Mouse (Mus musculus) kidney, embryonic 14.5 days (tissue): ENCODE results near the gene Itga11. TPM values are rescaled to one million over a fixed set of nuclear protein-coding genes. Genes with fewer than 3 reads are reported as not detected.

Experiments used
- ATAC-seq: fragments of 200-750 bp; cut with Nextera tagmentation; 2 replicates; pipeline ENCODE4 v1.8.0; 2017; ENCODE audit warnings: moderate number of reproducible peaks, mild to moderate bottlenecking, moderate TSS enrichment, moderate library complexity; ENCODE audit not compliant: low FRiP score, low TSS enrichment
- H3K27ac ChIP-seq: fragments of 300-500 bp; sonication (generic); 2 replicates; pipeline ENCODE4 v1.5.1; 2014; ENCODE audit warnings: low read depth, mild to moderate bottlenecking, low read length, moderate library complexity, mixed read lengths
- H3K27me3 ChIP-seq: fragments of 300-500 bp; sonication (generic); 2 replicates; pipeline ENCODE4 v1.6.1; 2014; ENCODE audit warnings: mild to moderate bottlenecking, low read length; ENCODE audit not compliant: control insufficient read depth, insufficient read depth
- H3K36me3 ChIP-seq: fragments of 300-500 bp; sonication (generic); 2 replicates; pipeline ENCODE4 v1.6.1; 2014; ENCODE audit warnings: low read length, mixed read lengths; ENCODE audit not compliant: control insufficient read depth, insufficient read depth
- H3K4me1 ChIP-seq: fragments of 300-500 bp; sonication (generic); 2 replicates; pipeline ENCODE4 v1.6.1; 2014; ENCODE audit warnings: low read length, mixed read lengths; ENCODE audit not compliant: control insufficient read depth, insufficient read depth
- H3K4me2 ChIP-seq: fragments of 300-500 bp; sonication (generic); replicated peaks from 2 replicates; pipeline ENCODE4 v1.6.1; 2014; ENCODE audit warnings: low read depth, mild to moderate bottlenecking, low read length
- H3K4me3 ChIP-seq: fragments of 300-500 bp; sonication (generic); 2 replicates; pipeline ENCODE4 v1.5.1; 2014; ENCODE audit warnings: mild to moderate bottlenecking, low read length
- H3K9ac ChIP-seq: fragments of 300-500 bp; sonication (generic); 2 replicates; pipeline ENCODE4 v1.6.1; 2014; ENCODE audit warnings: low read depth, mild to moderate bottlenecking, low read length, moderate library complexity
- H3K9me3 ChIP-seq: fragments of 300-500 bp; sonication (generic); 2 replicates; pipeline ENCODE4 v1.6.1; 2016; ENCODE audit warnings: low read length; ENCODE audit not compliant: control insufficient read depth
- WGBS: fragments of 180-500 bp; shearing (Covaris S2); extraction: QIAGEN DNeasy Blood & Tissue Kit; methylation state at CpG from one replicate; pipeline ENCODE4 v1.1.7; 2014; 5-methylcytosine and 5-hydroxymethylcytosine counted together
- polyA plus RNA-seq: library from polyadenylated mRNA; unstranded; fragments of >200 nt; fragmentation: Nextera tagmentation; extraction: Ambion mirVana; gene quantifications from 2 replicates; pipeline ENCODE4 v1.2.1, GENCODE M21; 2014

The Itga11 gene
- polyA plus RNA-seq, 1 experiment from 2014 or later = 0.95 TPM

DNA sequence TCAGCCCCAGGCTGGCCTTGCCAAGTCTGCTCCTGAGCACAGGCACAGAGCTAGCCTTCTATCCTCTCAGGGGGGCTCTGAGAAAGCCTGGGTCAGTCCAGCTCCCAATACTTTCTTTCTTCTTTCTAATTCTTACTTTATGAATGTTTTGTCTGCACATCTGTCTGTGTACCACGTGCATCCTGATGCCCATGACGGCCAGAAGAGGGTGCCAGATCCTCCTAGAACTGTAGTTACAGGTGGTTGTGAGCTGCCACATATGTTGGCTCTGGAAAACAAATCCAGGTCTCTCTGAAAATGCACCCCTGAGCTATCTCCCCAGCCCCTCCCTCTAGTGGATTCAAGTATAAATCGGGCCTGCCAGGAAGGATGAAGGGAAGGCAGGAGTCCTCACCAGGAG lies 82.0 kb downstream of the Itga11 start:
- ATAC-seq = no peak
- H3K36me3 ChIP-seq = no peaks in the 10 kb centered on the region
- H3K27me3 ChIP-seq = no peaks in the 10 kb centered on the region
- H3K9ac ChIP-seq = no peak overlapping the region
- no peak overlapping the region for H3K4me3 ChIP-seq
- H3K9me3 ChIP-seq = no peaks in the 10 kb centered on the region
- no peak overlapping the region for H3K27ac ChIP-seq
- no peaks in the 10 kb centered on the region for H3K4me1 ChIP-seq
- no peak overlapping the region for H3K4me2 ChIP-seq
- WGBS = 70% methylated on average over 3 of the region's 3 CpGs

DNA sequence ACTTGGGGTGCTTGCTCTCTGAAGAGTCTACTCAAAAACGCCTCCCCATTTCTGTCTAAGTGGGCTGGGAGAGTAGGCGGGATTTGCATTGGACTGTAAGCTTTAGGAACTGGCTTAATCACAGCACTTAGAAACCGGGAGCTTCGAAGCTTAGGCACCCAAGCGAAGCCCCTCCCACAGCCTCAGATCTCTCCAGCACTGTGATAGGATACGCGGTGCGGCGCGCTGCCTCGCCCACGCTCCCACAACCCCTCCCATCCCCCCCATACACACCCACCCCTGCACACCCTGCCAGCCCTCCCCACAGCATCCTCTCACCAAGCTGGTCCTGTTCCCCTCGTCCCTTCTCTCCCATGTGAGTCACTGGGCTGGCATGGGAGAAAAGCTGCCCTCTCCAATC lies 85.9 kb downstream of the Itga11 start:
- H3K36me3 ChIP-seq = no peaks in the 10 kb centered on the region
- WGBS = 6% methylated on average over 13 of the region's 13 CpGs
- no peak overlapping the region for H3K9ac ChIP-seq
- H3K4me3 ChIP-seq = no peak overlapping the region
- ATAC-seq = peak; percentile 54
- H3K27me3 ChIP-seq = no peaks in the 10 kb centered on the region
- no peaks in the 10 kb centered on the region for H3K4me1 ChIP-seq
- H3K27ac ChIP-seq = no peak overlapping the region
- H3K4me2 ChIP-seq = peak overlapping the region; percentile 19
- no peaks in the 10 kb centered on the region for H3K9me3 ChIP-seq

DNA sequence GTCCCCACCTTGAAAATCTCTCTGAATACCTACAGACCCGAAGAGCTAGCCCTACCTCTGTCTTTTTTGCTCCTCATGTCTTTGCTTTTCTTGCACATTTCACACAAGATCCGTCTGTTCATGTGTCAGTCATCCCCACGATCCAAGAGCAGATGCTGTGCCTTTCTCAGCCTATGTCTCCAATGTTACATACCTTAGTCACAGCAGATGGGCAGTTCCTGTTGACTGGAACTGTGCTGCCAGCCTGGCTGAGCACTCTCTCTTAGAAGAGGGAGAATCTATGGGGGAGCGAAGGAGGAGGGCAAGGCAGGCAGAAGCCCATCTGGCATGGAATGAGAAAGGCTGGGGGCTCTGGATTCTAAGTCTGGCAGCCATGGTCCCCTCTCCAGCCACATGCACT lies 87.7 kb downstream of the Itga11 start:
- no peak for ATAC-seq
- Histone ChIP-seq H3K36me3 (no peaks in the 10 kb centered on the region), H3K27me3 (no peaks in the 10 kb centered on the region), H3K27ac (no peak overlapping the region), H3K9ac (no peak overlapping the region), H3K9me3 (no peaks in the 10 kb centered on the region), H3K4me2 (no peak overlapping the region), H3K4me3 (no peak overlapping the region), H3K4me1 (no peaks in the 10 kb centered on the region)
- 78% methylated on average over 4 of the region's 4 CpGs for WGBS

DNA sequence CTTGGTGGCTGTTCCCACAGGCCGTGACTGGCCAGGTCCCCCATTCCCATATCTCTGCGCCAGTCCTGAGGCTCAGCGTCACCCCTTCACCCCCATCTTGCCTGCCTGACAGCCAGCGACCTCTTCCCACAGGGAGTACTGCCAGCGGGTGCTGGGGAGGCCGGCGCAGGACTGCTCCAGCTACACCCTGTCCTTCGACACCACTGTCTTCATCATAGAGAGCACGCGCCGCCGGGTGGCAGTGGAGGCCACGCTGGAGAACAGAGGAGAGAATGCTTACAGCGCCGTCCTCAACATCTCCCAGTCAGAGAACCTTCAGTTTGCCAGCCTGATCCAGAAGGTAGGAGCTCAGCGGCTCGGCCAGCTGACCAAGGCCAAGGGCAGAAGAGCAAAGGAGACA lies 89.8 kb downstream of the Itga11 start:
- Histone ChIP-seq H3K27ac (no peak overlapping the region), H3K9me3 (no peaks in the 10 kb centered on the region), H3K4me3 (no peak overlapping the region), H3K36me3 (no peaks in the 10 kb centered on the region), H3K4me2 (no peak overlapping the region), H3K27me3 (no peaks in the 10 kb centered on the region), H3K9ac (no peak overlapping the region), H3K4me1 (no peaks in the 10 kb centered on the region)
- ATAC-seq = no peak
- WGBS = 62% methylated on average over 17 of the region's 17 CpGs

DNA sequence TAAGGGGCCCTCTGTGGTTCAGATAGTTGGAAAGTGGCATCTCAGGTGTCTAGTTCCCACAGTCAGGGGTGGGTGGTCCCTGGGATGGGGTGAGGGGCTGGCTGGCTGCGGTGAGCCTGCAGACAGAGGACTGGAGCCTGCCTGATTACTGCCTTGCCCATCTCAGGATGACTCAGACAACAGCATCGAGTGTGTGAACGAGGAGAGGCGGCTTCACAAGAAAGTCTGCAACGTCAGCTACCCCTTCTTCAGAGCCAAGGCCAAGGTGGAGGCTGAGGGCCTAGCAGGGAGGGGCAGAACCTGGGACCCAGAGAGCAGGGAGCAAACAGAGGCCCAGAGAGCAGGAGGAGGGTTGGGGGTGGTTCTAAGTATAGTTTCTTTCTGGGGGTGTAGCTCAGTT lies 90.7 kb downstream of the Itga11 start:
- Histone ChIP-seq H3K4me1 (no peaks in the 10 kb centered on the region), H3K27me3 (no peaks in the 10 kb centered on the region), H3K4me2 (no peak overlapping the region), H3K9ac (no peak overlapping the region), H3K4me3 (no peak overlapping the region), H3K27ac (no peak overlapping the region), H3K36me3 (no peaks in the 10 kb centered on the region), H3K9me3 (no peaks in the 10 kb centered on the region)
- 70% methylated on average over 5 of the region's 5 CpGs for WGBS
- ATAC-seq = no peak

DNA sequence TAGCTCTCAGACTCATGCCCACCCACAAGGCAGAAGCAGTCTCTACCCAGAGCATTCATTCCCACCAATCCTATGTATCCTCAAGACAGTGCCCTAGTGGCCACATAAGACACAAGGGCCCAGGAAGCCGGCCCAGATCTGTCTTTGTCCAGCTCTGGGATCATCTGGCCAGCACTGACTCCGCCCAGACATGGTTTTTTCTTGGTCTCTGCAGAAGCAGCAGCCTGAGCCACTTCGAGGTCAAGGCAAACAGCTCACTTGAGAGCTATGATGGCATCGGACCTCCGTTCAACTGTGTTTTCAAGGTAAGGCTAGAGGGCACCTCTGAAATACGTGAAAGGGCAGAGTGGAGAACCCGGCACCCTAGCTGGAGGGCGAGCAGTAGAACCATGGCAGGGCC lies 95.1 kb downstream of the Itga11 start:
- ATAC-seq = no peak

DNA sequence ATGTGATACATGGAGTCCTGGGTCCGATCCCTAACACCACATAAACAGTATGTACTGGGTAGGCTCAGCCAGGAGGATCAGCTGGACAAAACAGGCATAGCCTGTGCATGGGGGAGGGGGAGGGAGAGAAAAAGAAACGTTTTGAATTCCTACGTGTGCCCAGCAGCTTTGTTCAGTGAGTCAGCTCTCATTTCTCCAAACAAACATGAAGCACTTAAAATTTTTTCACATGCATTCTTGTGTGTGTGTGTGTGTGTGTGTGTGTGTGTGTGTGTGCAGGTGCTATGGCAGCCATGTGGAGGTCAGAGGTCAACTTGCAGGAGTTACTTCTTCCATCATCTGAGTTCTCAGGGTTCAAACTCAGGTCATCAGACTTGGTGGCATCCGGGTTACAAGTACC lies 97.8 kb downstream of the Itga11 start:
- Histone ChIP-seq H3K36me3 (no peaks in the 10 kb centered on the region), H3K4me3 (no peak overlapping the region), H3K9me3 (no peaks in the 10 kb centered on the region), H3K27ac (no peak overlapping the region), H3K4me2 (no peak overlapping the region), H3K4me1 (no peaks in the 10 kb centered on the region), H3K9ac (no peak overlapping the region), H3K27me3 (no peaks in the 10 kb centered on the region)
- WGBS = 36% methylated on average over 4 of the region's 4 CpGs
- ATAC-seq = no peak

More for the DNA sequence above, 95.1 kb downstream of the Itga11 start:
- Histone ChIP-seq H3K9me3 (no peaks in the 10 kb centered on the region), H3K27ac (no peak overlapping the region), H3K4me1 (no peaks in the 10 kb centered on the region), H3K36me3 (no peaks in the 10 kb centered on the region), H3K4me2 (no peak overlapping the region), H3K27me3 (no peaks in the 10 kb centered on the region), H3K9ac (no peak overlapping the region), H3K4me3 (no peak overlapping the region)
- WGBS = 67% methylated on average over 8 of the region's 8 CpGs

DNA sequence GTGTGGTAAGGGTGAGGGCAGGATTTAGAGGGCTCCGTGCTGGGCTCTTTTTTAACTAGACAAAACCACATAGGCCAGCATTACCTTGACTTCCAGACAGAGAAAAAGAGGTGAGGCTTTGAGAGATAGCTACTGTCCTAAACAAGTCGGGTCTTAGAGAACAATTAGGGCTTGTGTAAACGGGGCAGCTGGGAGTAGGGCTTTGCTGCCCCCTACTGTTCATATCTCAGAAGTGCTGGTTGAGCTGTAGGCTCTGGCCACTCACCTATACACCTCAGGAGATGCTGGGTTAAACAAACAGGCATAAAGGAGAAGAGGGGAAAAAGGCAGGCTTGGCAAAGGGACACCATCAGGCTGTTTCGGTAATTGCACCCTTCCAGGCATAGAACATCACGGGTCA lies 99.8 kb downstream of the Itga11 start:
- no peaks in the 10 kb centered on the region for H3K36me3 ChIP-seq
- H3K9me3 ChIP-seq = no peaks in the 10 kb centered on the region
- H3K4me2 ChIP-seq = no peak overlapping the region
- peaks cover 6% of the 10 kb centered on the region; the same call in 1 of the 2 replicates for H3K4me1 ChIP-seq
- no peak overlapping the region for H3K4me3 ChIP-seq
- WGBS = 7% methylated on average over 5 of the region's 5 CpGs
- no peaks in the 10 kb centered on the region for H3K27me3 ChIP-seq
- no peak overlapping the region for H3K27ac ChIP-seq
- H3K9ac ChIP-seq = no peak overlapping the region
- peak; percentile 53; the same call in 1 of the 2 replicates for ATAC-seq

DNA sequence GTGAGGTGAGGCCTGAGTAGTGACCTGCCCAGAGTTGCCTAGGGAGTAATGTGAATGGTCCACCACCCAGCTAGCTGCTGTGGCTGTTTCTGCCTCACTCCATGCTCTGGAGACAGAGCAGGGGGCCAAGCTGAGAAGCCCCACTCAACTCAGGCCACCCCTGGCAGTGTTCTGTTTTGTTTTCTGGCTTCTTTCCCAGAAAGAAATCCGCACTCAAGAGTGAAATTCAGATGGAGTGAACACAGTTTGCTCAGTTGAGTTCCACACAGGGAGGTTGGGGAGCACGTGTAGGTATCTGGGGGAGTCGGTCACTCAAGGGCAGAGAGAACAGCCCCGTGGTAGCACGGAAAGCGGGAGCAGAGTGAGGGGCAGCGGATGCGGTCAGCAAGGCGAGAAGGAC lies 101.1 kb downstream of the Itga11 start:
- Histone ChIP-seq H3K27me3 (no peaks in the 10 kb centered on the region), H3K9ac (no peak overlapping the region), H3K4me2 (no peak overlapping the region), H3K36me3 (no peaks in the 10 kb centered on the region), H3K9me3 (no peaks in the 10 kb centered on the region), H3K27ac (no peak overlapping the region), H3K4me1 (peaks cover 18% of the 10 kb centered on the region), H3K4me3 (no peak overlapping the region)
- no peak for ATAC-seq
- WGBS = 69% methylated on average over 9 of the region's 9 CpGs

DNA sequence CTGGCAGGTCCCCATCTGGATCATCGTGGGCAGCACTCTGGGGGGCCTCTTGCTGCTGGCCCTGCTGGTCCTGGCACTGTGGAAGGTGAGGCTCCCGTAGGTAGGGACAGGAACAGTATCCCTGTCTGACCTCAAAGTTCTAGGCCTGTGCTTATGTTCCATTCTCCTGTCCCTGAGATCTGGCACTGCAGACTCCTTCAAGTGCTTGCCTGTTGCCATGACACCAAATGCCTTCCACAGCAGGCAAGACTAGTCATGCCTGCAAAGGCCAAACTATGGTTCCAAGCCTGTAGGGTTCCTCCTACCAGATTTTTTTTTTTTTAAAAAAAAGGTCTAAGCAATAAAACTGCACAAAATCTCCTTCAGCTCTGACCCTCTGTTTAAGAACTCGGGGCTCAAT lies 104.3 kb downstream of the Itga11 start:
- WGBS = 47% methylated on average over 3 of the region's 3 CpGs
- Histone ChIP-seq H3K36me3 (no peaks in the 10 kb centered on the region), H3K27me3 (no peaks in the 10 kb centered on the region), H3K4me1 (peaks cover 18% of the 10 kb centered on the region), H3K27ac (no peak overlapping the region), H3K4me2 (no peak overlapping the region), H3K4me3 (no peak overlapping the region), H3K9ac (no peak overlapping the region), H3K9me3 (no peaks in the 10 kb centered on the region)
- ATAC-seq = peak; percentile 50; the same call in 1 of the 2 replicates
